Mouse (Mus musculus): Measurements from ENCODE around the gene Med28.

GRCm38 (mm10) chr5:45529696-45530095, 9.7 kb downstream of the Med28 start:
- TF ChIP-seq CTCF (IDR thresholded peaks at IDR 0.05; ENCODE audit: insufficient read depth, low read depth, low read length) (no peak), POLR2A (IDR thresholded peaks at IDR 0.05; ENCODE audit: insufficient read depth, low read depth, low read length) (no peak)

Measured in olfactory bulb, adult 2 months (tissue).